Mouse (Mus musculus): ENCODE data around the gene N4bp1.

N4bp1 gene

GRCm38 (mm10) chr8:86897726-86898419 is 12.8 kb upstream of the N4bp1 start:
- no peak for DNase-seq (ENCODE audit: low read depth, low spot score)

GRCm38 (mm10) chr8:86895390-86895789 is 10.3 kb upstream of the N4bp1 start:
- no peak for DNase-seq (ENCODE audit: low read depth, low spot score)

GRCm38 (mm10) chr8:86894194-86894761 is 9.2 kb upstream of the N4bp1 start:
- no peak for DNase-seq (ENCODE audit: low read depth, low spot score)

GRCm38 (mm10) chr8:86893554-86893953 is 8.5 kb upstream of the N4bp1 start:
- no peak for DNase-seq (ENCODE audit: low read depth, low spot score)

- DNase-seq (ENCODE audit: low read depth, low spot score), result no peak
Measured at GRCm38 (mm10) chr8:86891533-86891932, 6.5 kb upstream of the N4bp1 start.

- DNase-seq (ENCODE audit: low read depth, low spot score), result no peak
Measured at GRCm38 (mm10) chr8:86888058-86888939, 3.2 kb upstream of the N4bp1 start.

- DNase-seq (ENCODE audit: low read depth, low spot score), result no peak
Measured at GRCm38 (mm10) chr8:86884067-86884466, 991 bp downstream of the N4bp1 start.

- no peak for DNase-seq (ENCODE audit: low read depth, low spot score)
Measured at GRCm38 (mm10) chr8:86882568-86883478, 2.2 kb downstream of the N4bp1 start.

- DNase-seq (ENCODE audit: low read depth, low spot score), result no peak
Measured at GRCm38 (mm10) chr8:86881951-86882350, 3.1 kb downstream of the N4bp1 start.

- no peak for DNase-seq (ENCODE audit: low read depth, low spot score)
Measured at GRCm38 (mm10) chr8:86881068-86881609, 3.9 kb downstream of the N4bp1 start.

- no peak for DNase-seq (ENCODE audit: low read depth, low spot score)
Measured at GRCm38 (mm10) chr8:86876831-86877230, 8.2 kb downstream of the N4bp1 start.

- DNase-seq (ENCODE audit: low read depth, low spot score), result no peak
Measured at GRCm38 (mm10) chr8:86874055-86874454, 11.0 kb downstream of the N4bp1 start.

- no peak for DNase-seq (ENCODE audit: low read depth, low spot score)
Measured at GRCm38 (mm10) chr8:86873151-86873550, 11.9 kb downstream of the N4bp1 start.

- DNase-seq (ENCODE audit: low read depth, low spot score), result no peak
Measured at GRCm38 (mm10) chr8:86872097-86872815, 12.8 kb downstream of the N4bp1 start.

- no peak for DNase-seq (ENCODE audit: low read depth, low spot score)
Measured at GRCm38 (mm10) chr8:86871421-86871820, 13.6 kb downstream of the N4bp1 start.

GRCm38 (mm10) chr8:86870771-86871170 is 14.3 kb downstream of the N4bp1 start:
- DNase-seq (ENCODE audit: low read depth, low spot score), result no peak

GRCm38 (mm10) chr8:86868041-86868440 is 17.0 kb downstream of the N4bp1 start:
- DNase-seq (ENCODE audit: low read depth, low spot score), result no peak

- no peak for DNase-seq (ENCODE audit: low read depth, low spot score)
Measured at GRCm38 (mm10) chr8:86864764-86865163, 20.3 kb downstream of the N4bp1 start.

- DNase-seq (ENCODE audit: low read depth, low spot score), result no peak
Measured at GRCm38 (mm10) chr8:86862837-86863236, 22.2 kb downstream of the N4bp1 start.

- DNase-seq (ENCODE audit: low read depth, low spot score), result no peak
Measured at GRCm38 (mm10) chr8:86862155-86862816, 22.8 kb downstream of the N4bp1 start.

All from retina, postnatal 7 days (tissue).